Mouse (Mus musculus): ENCODE results near the gene Ank3.

DNA sequence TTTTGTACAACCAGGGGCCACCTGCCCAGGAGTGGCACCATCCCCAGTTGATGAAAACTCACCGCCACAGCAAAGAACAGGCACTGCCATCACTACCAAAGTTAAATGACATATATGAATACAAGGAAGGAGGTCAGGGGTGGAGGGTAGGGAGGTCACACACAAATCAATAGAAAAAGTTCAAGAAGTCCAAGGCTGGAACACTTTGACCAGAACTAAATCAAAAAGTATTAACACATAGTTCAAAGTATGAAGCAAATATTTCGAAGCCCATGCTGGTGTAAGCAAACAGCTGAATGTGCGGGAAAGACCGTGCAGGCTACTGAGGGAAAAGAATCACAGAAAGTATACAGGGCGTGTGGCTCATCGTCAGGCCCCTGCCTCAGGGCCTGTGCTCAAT, 503.5 kb downstream of the Ank3 start:
- TF ChIP-seq EP300 (IDR thresholded peaks at IDR 0.05; ENCODE audit: low read depth) (no peak), CTCF (IDR thresholded peaks at IDR 0.05; ENCODE audit: low read depth) (no peak)
